Mouse (Mus musculus): ENCODE measurements around the gene Htra2. TPM values are rescaled to one million over a fixed set of nuclear protein-coding genes. Genes with fewer than 3 reads are reported as not detected.

The Htra2 gene
- 59.1 and 70.1 TPM in 2 replicates for total RNA-seq (2021)
- long read RNA-seq, transcript Htra2-201 (8 exons, 1,725 nt) = major isoform, 77 of 107 reads
- long read RNA-seq, partial matches to known transcripts = 6 of 107 reads
- long read RNA-seq, other reads (novel, unspliced or antisense) = 15 of 107 reads

GRCm38 (mm10) chr6:83054871-83055431 is at the start of gene Htra2:
Gene Htra2 (minus strand): TSS chr6:83055273.
- DNase-seq = peak; percentile 31

- DNase-seq = no peak
Measured at GRCm38 (mm10) chr6:83104158-83104557, 49.1 kb upstream of the Htra2 start.

GRCm38 (mm10) chr6:83103130-83103650 is 48.1 kb upstream of the Htra2 start:
- DNase-seq = no peak

- peak; percentile 76 for DNase-seq
Measured at GRCm38 (mm10) chr6:83101688-83102556, 46.8 kb upstream of the Htra2 start.

GRCm38 (mm10) chr6:83101316-83101687 is 46.2 kb upstream of the Htra2 start, which contains the start of the genes Ccdc142 and Gm42688:
Gene Ccdc142 (plus strand): TSS chr6:83101601.
Gene Gm42688 (plus strand): TSS chr6:83101617.
- peak; percentile 84 for DNase-seq

- DNase-seq = no peak
Measured at GRCm38 (mm10) chr6:83098411-83098810, 43.3 kb upstream of the Htra2 start.

GRCm38 (mm10) chr6:83095968-83096367 is 40.9 kb upstream of the Htra2 start:
- DNase-seq = no peak

GRCm38 (mm10) chr6:83092416-83093127 is 37.5 kb upstream of the Htra2 start:
- no peak for DNase-seq

GRCm38 (mm10) chr6:83087926-83088260 is 32.8 kb upstream of the Htra2 start:
- DNase-seq = no peak

- DNase-seq = peak; percentile 63
Measured at GRCm38 (mm10) chr6:83087205-83087925, 32.3 kb upstream of the Htra2 start.

GRCm38 (mm10) chr6:83086121-83087035 is 31.3 kb upstream of the Htra2 start, which contains the start of gene Lbx2:
Gene Lbx2 (plus strand): TSS chr6:83086367.
- DNase-seq = peak; percentile 49

GRCm38 (mm10) chr6:83084477-83084876 is 29.4 kb upstream of the Htra2 start:
- DNase-seq = no peak

GRCm38 (mm10) chr6:83083497-83083896 is 28.4 kb upstream of the Htra2 start:
- no peak for DNase-seq

- no peak for DNase-seq
Measured at GRCm38 (mm10) chr6:83080210-83080609, 25.1 kb upstream of the Htra2 start.

- DNase-seq = peak; percentile 99
Measured at GRCm38 (mm10) chr6:83078324-83078858, 23.3 kb upstream of the Htra2 start.

- DNase-seq = peak; percentile 46
Measured at GRCm38 (mm10) chr6:83077630-83078323, 22.7 kb upstream of the Htra2 start, which contains the start of gene Pcgf1. Gene Pcgf1 (plus strand): TSS chr6:83077869.

GRCm38 (mm10) chr6:83074979-83075378 is 19.9 kb upstream of the Htra2 start:
- DNase-seq = no peak

GRCm38 (mm10) chr6:83071220-83071619 is 16.1 kb upstream of the Htra2 start:
- DNase-seq = peak; percentile 33

Measured in adrenal gland, postnatal 25 days (tissue).